Mouse (Mus musculus) hindbrain, embryonic 12.5 days (tissue): Measurements from ENCODE around the gene Etl4. TPM values are rescaled to one million over a fixed set of nuclear protein-coding genes. Genes with fewer than 3 reads are reported as not detected.

Source experiments
- ATAC-seq: fragments of 200-750 bp; cut with Nextera tagmentation; 2 replicates; pipeline ENCODE4 v1.8.0; 2017; ENCODE audit warnings: moderate TSS enrichment; ENCODE audit not compliant: low FRiP score
- H3K27ac ChIP-seq: fragments of 300-500 bp; sonication (generic); 2 replicates; pipeline ENCODE4 v1.5.1; 2016; ENCODE audit warnings: mild to moderate bottlenecking
- H3K27me3 ChIP-seq: fragments of 300-500 bp; sonication (generic); 2 replicates; pipeline ENCODE4 v1.6.1; 2016; ENCODE audit warnings: mild to moderate bottlenecking
- H3K36me3 ChIP-seq: fragments of 300-500 bp; sonication (generic); 2 replicates; pipeline ENCODE4 v1.6.1; 2016; ENCODE audit warnings: mild to moderate bottlenecking
- H3K4me1 ChIP-seq: fragments of 300-500 bp; sonication (generic); 2 replicates; pipeline ENCODE4 v1.6.1; 2016
- H3K4me2 ChIP-seq: fragments of 300-500 bp; sonication (generic); replicated peaks from 2 replicates; pipeline ENCODE4 v1.6.1; 2016; ENCODE audit warnings: mild to moderate bottlenecking
- H3K4me3 ChIP-seq: fragments of 300-500 bp; sonication (generic); 2 replicates; pipeline ENCODE4 v1.5.1; 2016; ENCODE audit warnings: mild to moderate bottlenecking
- H3K9ac ChIP-seq: fragments of 300-500 bp; sonication (generic); 2 replicates; pipeline ENCODE4 v1.6.1; 2016; ENCODE audit warnings: mild to moderate bottlenecking, moderate library complexity
- H3K9me3 ChIP-seq: fragments of 300-500 bp; sonication (generic); replicated peaks from 2 replicates; pipeline ENCODE4 v1.6.1; 2016; ENCODE audit warnings: mild to moderate bottlenecking
- WGBS: fragments of 180-500 bp; shearing (Covaris S2); methylation state at CpG from one replicate; pipeline ENCODE4 v1.1.7; 2016; 5-methylcytosine and 5-hydroxymethylcytosine counted together
- polyA plus RNA-seq: library from polyadenylated mRNA; unstranded; fragments of >200 nt; fragmentation: Nextera tagmentation; extraction: Ambion mirVana; gene quantifications from 2 replicates; pipeline ENCODE4 v1.2.1, GENCODE M21; 2016

The Etl4 gene
- polyA plus RNA-seq, 1 experiment from 2014 or later: 18.7 TPM

DNA sequence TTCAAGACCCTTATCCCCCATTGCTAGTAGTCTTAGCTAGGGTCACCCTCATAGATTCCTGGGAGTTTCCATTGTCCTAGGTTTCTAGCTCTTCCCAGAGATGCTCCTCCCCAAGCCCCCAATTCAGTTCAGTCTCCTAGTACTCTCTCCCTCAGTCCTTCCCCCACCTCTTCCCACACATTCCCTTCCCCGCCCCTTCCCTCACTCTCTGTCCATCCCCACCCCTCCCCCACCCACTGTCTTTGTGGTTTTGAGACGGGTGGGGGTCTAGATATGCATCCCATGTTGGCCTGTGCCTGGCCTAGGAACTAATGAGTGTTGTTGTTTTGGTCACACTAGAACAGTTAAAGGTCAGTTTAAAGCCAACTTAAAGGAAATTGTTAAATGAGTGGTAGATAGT lies 817.4 kb downstream of the Etl4 start:
- H3K9me3 ChIP-seq: no peaks in the 10 kb centered on the region
- no peak for ATAC-seq
- H3K27me3 ChIP-seq: no peaks in the 10 kb centered on the region
- no peak overlapping the region for H3K4me2 ChIP-seq
- no peak overlapping the region for H3K4me3 ChIP-seq
- H3K36me3 ChIP-seq: no peaks in the 10 kb centered on the region
- 70% methylated on average over 2 of the region's 2 CpGs for WGBS
- no peak overlapping the region for H3K9ac ChIP-seq
- peaks cover 4% of the 10 kb centered on the region; the same call in 1 of the 2 replicates for H3K4me1 ChIP-seq
- H3K27ac ChIP-seq: no peak overlapping the region

- Histone ChIP-seq H3K27ac (no peak overlapping the region), H3K9ac (no peak overlapping the region)
- ATAC-seq: no peak
Observed at GRCm38 (mm10) chr2:20727752-20728438, 818.3 kb downstream of the Etl4 start.

DNA sequence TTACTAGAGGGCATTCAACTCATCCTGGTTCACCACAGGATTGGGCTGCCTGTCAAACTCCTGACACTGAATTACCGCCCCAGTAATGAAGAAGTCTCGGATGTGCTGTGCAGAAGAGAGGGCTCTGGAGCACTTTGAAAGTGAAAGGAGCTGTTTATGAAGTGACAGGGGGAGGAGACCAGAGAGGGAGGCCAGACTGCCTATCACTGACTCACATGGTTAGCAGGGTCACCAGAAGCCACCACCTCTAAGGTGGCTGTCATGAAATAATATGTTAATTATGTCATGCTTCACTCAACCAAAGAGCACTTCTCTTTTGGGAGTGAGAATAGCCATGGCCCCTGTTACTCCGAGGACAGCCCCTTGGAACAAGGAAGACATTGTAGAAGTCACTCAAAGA lies 825.9 kb downstream of the Etl4 start:
- H3K9ac ChIP-seq: no peak overlapping the region
- no peaks in the 10 kb centered on the region for H3K9me3 ChIP-seq
- H3K27ac ChIP-seq: no peak overlapping the region
- H3K4me1 ChIP-seq: peaks cover 7% of the 10 kb centered on the region
- no peaks in the 10 kb centered on the region for H3K27me3 ChIP-seq
- no peaks in the 10 kb centered on the region for H3K36me3 ChIP-seq
- ATAC-seq: no peak
- H3K4me2 ChIP-seq: no peak overlapping the region
- H3K4me3 ChIP-seq: no peak overlapping the region
- 25% methylated on average over 3 of the region's 3 CpGs for WGBS

More at GRCm38 (mm10) chr2:20727752-20728438, 818.3 kb downstream of the Etl4 start:
- no peaks in the 10 kb centered on the region for H3K9me3 ChIP-seq
- no peaks in the 10 kb centered on the region for H3K36me3 ChIP-seq
- H3K4me3 ChIP-seq: no peak overlapping the region
- 88% methylated on average over 6 of the region's 6 CpGs for WGBS
- no peaks in the 10 kb centered on the region for H3K27me3 ChIP-seq
- H3K4me2 ChIP-seq: no peak overlapping the region
- no peaks in the 10 kb centered on the region for H3K4me1 ChIP-seq

DNA sequence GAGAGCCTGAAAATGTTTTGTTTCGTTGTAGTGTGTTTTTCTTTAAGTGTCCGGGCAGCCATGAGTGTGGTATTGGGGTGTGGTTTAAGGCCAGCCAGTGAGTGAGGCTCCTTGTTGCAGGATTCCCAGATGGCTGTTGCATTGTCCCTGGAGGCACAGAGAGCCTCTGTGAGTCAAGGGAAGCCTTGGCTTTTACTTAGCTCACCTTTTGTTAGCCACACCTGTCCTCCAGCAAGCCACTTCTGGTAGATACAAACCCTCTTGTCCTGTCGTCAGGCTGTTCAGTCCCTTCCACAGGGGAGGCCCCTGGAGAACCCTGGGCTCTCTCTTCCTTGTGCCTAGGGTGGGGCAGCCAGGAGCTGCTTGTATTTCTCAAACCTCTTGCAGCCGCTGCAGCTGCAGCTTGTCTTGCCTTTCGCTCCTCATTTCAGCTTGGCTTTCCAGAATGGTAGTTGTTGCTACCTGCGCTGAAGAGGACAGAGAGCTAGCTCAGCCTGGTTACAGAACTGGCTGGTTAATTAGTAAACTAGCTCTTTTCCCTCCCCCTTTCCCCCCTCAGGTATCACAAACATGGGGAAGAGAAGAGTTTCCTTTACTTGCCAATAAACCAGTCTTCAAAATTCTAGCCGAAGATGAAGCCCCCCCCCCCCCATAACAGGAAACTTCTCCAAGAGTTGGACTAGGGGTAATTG lies 826.9 kb downstream of the Etl4 start:
- Histone ChIP-seq H3K27ac (no peak overlapping the region), H3K4me2 (no peak overlapping the region), H3K9me3 (no peaks in the 10 kb centered on the region), H3K4me1 (peaks cover 7% of the 10 kb centered on the region), H3K36me3 (no peaks in the 10 kb centered on the region), H3K4me3 (no peak overlapping the region), H3K9ac (no peak overlapping the region), H3K27me3 (no peaks in the 10 kb centered on the region)
- no peak for ATAC-seq
- WGBS: 77% methylated on average over 7 of the region's 7 CpGs

DNA sequence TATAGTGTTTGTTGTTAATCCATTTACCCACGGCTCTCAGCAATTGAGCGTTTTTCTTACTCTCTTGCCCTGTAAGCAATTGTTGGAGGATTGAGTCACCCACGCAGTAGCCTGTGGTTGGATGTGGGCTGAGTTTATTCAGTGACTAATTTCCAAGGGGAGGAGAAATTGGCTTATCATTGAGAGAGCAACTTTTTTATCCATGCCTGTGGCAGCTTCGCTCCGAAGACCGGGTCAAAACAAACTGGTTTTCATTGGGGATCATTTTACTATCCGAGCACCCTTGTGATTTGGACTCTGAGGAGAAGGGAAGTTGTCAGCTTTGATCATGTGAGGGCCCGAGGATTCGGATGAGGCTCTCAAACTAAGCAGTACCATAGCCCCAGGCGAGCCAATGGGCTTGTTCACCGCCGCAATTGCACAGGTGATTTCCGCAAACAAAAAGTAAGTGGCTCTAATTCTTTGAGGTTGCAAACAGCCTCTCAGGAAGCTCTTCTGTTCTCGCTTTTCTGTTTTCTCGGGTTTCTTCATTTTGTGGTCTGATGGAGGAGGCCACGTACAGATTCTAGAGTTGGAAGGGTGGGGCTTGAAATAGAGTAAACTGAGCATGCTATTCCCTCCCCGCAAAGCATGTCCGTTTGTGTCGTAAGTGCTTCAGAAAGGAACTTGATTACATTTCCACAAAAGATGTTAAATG lies 827.7 kb downstream of the Etl4 start:
- no peak overlapping the region for H3K27ac ChIP-seq
- H3K4me1 ChIP-seq: peaks cover 7% of the 10 kb centered on the region
- ATAC-seq: no peak
- H3K9me3 ChIP-seq: no peaks in the 10 kb centered on the region
- H3K4me2 ChIP-seq: no peak overlapping the region
- H3K27me3 ChIP-seq: no peaks in the 10 kb centered on the region
- H3K9ac ChIP-seq: no peak overlapping the region
- 81% methylated on average over 19 of the region's 19 CpGs for WGBS
- H3K4me3 ChIP-seq: no peak overlapping the region
- H3K36me3 ChIP-seq: no peaks in the 10 kb centered on the region

GRCm38 (mm10) chr2:20737837-20738236 lies 828.3 kb downstream of the Etl4 start:
- Histone ChIP-seq H3K4me1 (peaks cover 7% of the 10 kb centered on the region), H3K9ac (no peak overlapping the region), H3K4me3 (no peak overlapping the region), H3K27ac (no peak overlapping the region), H3K36me3 (no peaks in the 10 kb centered on the region), H3K27me3 (no peaks in the 10 kb centered on the region), H3K9me3 (no peaks in the 10 kb centered on the region), H3K4me2 (no peak overlapping the region)
- no peak for ATAC-seq
- WGBS: 76% methylated on average over 4 of the region's 4 CpGs

DNA sequence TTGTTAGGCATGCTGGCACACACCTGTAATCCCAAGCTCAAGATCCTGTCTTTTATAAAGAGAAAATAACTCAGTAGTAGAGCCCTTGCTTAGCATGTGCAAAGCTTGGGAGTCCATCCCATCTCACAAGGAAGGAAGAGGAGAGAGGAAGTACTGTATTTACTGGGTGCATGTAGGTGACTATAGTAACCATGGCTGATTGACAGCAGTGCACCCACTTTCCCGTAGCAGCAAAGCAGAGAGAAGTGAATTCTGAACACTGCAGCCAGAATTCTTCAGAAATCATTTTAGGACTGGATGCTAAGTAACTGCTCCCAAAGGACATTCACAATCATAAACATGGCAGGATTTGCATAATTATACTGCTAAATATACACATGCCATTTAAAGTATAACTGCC lies 838.1 kb downstream of the Etl4 start:
- Histone ChIP-seq H3K27ac (no peak overlapping the region), H3K27me3 (no peaks in the 10 kb centered on the region), H3K4me2 (no peak overlapping the region), H3K36me3 (no peaks in the 10 kb centered on the region), H3K9ac (no peak overlapping the region), H3K4me1 (no peaks in the 10 kb centered on the region), H3K4me3 (no peak overlapping the region), H3K9me3 (no peaks in the 10 kb centered on the region)
- WGBS: 61% methylated on average over 1 of the region's 1 CpGs
- no peak for ATAC-seq

- no peak overlapping the region for H3K9ac ChIP-seq
- H3K27me3 ChIP-seq: no peaks in the 10 kb centered on the region
- no peak overlapping the region for H3K4me3 ChIP-seq
- no peak overlapping the region for H3K4me2 ChIP-seq
- H3K36me3 ChIP-seq: no peaks in the 10 kb centered on the region
- ATAC-seq: no peak
- no peak overlapping the region for H3K27ac ChIP-seq
- no peaks in the 10 kb centered on the region for H3K4me1 ChIP-seq
- 54% methylated on average over 1 of the region's 1 CpGs for WGBS
- no peaks in the 10 kb centered on the region for H3K9me3 ChIP-seq
Observed at GRCm38 (mm10) chr2:20748481-20748880, 838.9 kb downstream of the Etl4 start.

- H3K36me3 ChIP-seq: no peaks in the 10 kb centered on the region
- H3K4me2 ChIP-seq: no peak overlapping the region
- H3K9me3 ChIP-seq: no peaks in the 10 kb centered on the region
- no peaks in the 10 kb centered on the region for H3K27me3 ChIP-seq
- H3K4me3 ChIP-seq: no peak overlapping the region
- H3K4me1 ChIP-seq: no peaks in the 10 kb centered on the region
- WGBS: 92% methylated on average over 3 of the region's 3 CpGs
- no peak for ATAC-seq
- H3K9ac ChIP-seq: no peak overlapping the region
- H3K27ac ChIP-seq: no peak overlapping the region
Observed at GRCm38 (mm10) chr2:20749687-20750086, 840.1 kb downstream of the Etl4 start.

DNA sequence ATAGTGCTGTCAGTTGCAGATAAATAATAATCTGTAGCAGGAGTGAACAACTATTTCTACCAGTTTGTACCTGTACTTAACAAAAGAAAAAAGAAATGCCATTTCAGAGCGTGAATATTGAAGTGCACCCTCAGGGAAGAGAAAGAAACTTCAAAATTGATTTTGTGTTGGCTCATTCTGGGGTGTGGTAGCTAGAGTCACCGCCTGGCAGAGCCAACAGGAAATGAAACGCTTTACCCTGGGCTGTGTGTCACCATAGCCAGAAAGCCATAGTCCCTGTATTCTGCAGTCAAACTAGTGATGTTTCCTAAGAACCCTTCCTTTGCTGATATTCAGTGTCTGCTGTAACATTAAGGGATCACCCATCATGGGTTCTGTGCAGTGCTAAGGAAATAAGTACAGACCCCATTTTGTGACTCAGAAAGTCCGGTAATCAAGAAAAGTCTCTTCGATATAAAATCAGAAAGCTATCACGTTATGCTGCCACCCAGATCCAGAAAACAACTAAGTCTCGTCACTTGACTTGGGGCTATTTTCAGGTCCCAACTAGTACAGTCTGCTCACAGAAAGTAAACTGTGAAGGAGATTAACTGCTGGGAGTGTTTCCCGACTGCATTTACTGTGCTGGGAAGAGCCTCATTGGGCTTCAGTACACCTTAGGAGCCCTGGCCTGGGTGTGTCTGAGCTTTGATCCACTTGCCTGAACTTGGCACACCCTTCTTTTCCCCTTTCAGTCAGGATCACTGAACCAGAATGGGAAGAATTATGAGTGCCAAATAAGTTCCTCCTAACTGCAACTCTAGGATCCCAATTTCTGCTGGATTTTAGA lies 843.9 kb downstream of the Etl4 start:
- 91% methylated on average over 8 of the region's 8 CpGs for WGBS
- H3K4me1 ChIP-seq: no peaks in the 10 kb centered on the region
- H3K4me3 ChIP-seq: no peak overlapping the region
- H3K4me2 ChIP-seq: no peak overlapping the region
- H3K27ac ChIP-seq: no peak overlapping the region
- no peaks in the 10 kb centered on the region for H3K27me3 ChIP-seq
- H3K36me3 ChIP-seq: no peaks in the 10 kb centered on the region
- H3K9me3 ChIP-seq: no peaks in the 10 kb centered on the region
- no peak for ATAC-seq
- no peak overlapping the region for H3K9ac ChIP-seq

- Histone ChIP-seq H3K9ac (no peak overlapping the region), H3K27me3 (no peaks in the 10 kb centered on the region), H3K4me1 (no peaks in the 10 kb centered on the region), H3K36me3 (no peaks in the 10 kb centered on the region), H3K9me3 (no peaks in the 10 kb centered on the region), H3K4me3 (no peak overlapping the region), H3K27ac (no peak overlapping the region), H3K4me2 (no peak overlapping the region)
- 93% methylated on average over 3 of the region's 3 CpGs for WGBS
- ATAC-seq: no peak
Observed at GRCm38 (mm10) chr2:20756964-20757363, 847.4 kb downstream of the Etl4 start.

GRCm38 (mm10) chr2:20759045-20759662 lies 849.6 kb downstream of the Etl4 start:
- Histone ChIP-seq H3K4me3 (no peak overlapping the region), H3K4me2 (no peak overlapping the region), H3K9ac (no peak overlapping the region), H3K4me1 (no peaks in the 10 kb centered on the region), H3K27me3 (no peaks in the 10 kb centered on the region), H3K27ac (no peak overlapping the region), H3K9me3 (no peaks in the 10 kb centered on the region), H3K36me3 (no peaks in the 10 kb centered on the region)
- WGBS: 79% methylated on average over 7 of the region's 7 CpGs
- no peak for ATAC-seq
